Mouse (Mus musculus): ENCODE measurements around the gene Pdzd4. TPM values are rescaled to one million over a fixed set of nuclear protein-coding genes. Genes with fewer than 3 reads are reported as not detected.

Pdzd4 gene
- polyA plus RNA-seq, 1 experiment from 2014 or later, result 4.5 TPM

Other genes starting within 250 kb of the Pdzd4 start
- 1.0 and 1.8 TPM in 2 replicates for gene Dusp9, start 185.6 kb downstream of the Pdzd4 start, polyA plus RNA-seq (2015; fragmentation: Nextera tagmentation; extraction: Ambion mirVana)
- gene Pnck, start 164.9 kb downstream of the Pdzd4 start, polyA plus RNA-seq (2015; fragmentation: Nextera tagmentation; extraction: Ambion mirVana), result 156 and 187 TPM in 2 replicates
- 8.2 TPM in 2 replicates for gene Slc6a8, start 151.8 kb downstream of the Pdzd4 start, polyA plus RNA-seq (2015; fragmentation: Nextera tagmentation; extraction: Ambion mirVana)
- gene Bcap31, start 108.8 kb downstream of the Pdzd4 start, polyA plus RNA-seq (2015; fragmentation: Nextera tagmentation; extraction: Ambion mirVana), result 146 and 166 TPM in 2 replicates
- 13.6 and 15.5 TPM in 2 replicates for gene Abcd1, start 108.4 kb downstream of the Pdzd4 start, polyA plus RNA-seq (2015; fragmentation: Nextera tagmentation; extraction: Ambion mirVana)
- gene Plxnb3, start 67.9 kb downstream of the Pdzd4 start, polyA plus RNA-seq (2015; fragmentation: Nextera tagmentation; extraction: Ambion mirVana), result 0.70 and 0.92 TPM in 2 replicates
- gene Srpk3, start 50.6 kb downstream of the Pdzd4 start, polyA plus RNA-seq (2015; fragmentation: Nextera tagmentation; extraction: Ambion mirVana), result 3.6 and 4.8 TPM in 2 replicates
- gene Idh3g, start 38.1 kb downstream of the Pdzd4 start, polyA plus RNA-seq (2015; fragmentation: Nextera tagmentation; extraction: Ambion mirVana), result 276 TPM in 2 replicates
- 158 and 163 TPM in 2 replicates for gene Ssr4, start 37.9 kb downstream of the Pdzd4 start, polyA plus RNA-seq (2015; fragmentation: Nextera tagmentation; extraction: Ambion mirVana)
- gene Avpr2, start 67.1 kb upstream of the Pdzd4 start, polyA plus RNA-seq (2015; fragmentation: Nextera tagmentation; extraction: Ambion mirVana), result 0.05 and 0.20 TPM in 2 replicates
- 86.3 and 95.4 TPM in 2 replicates for gene L1cam, start 71.1 kb upstream of the Pdzd4 start, polyA plus RNA-seq (2015; fragmentation: Nextera tagmentation; extraction: Ambion mirVana)
- gene Arhgap4, start 96.9 kb upstream of the Pdzd4 start, polyA plus RNA-seq (2015; fragmentation: Nextera tagmentation; extraction: Ambion mirVana), result 3.9 and 6.3 TPM in 2 replicates
- gene Naa10, start 97.0 kb upstream of the Pdzd4 start, polyA plus RNA-seq (2015; fragmentation: Nextera tagmentation; extraction: Ambion mirVana), result 110 and 123 TPM in 2 replicates
- gene Renbp, start 105.9 kb upstream of the Pdzd4 start, polyA plus RNA-seq (2015; fragmentation: Nextera tagmentation; extraction: Ambion mirVana), result 10.4 and 24.7 TPM in 2 replicates
- 40.4 and 41.4 TPM in 2 replicates for gene Hcfc1, start 141.4 kb upstream of the Pdzd4 start, polyA plus RNA-seq (2015; fragmentation: Nextera tagmentation; extraction: Ambion mirVana)
- 42.3 and 51.5 TPM in 2 replicates for gene Irak1, start 198.9 kb upstream of the Pdzd4 start, polyA plus RNA-seq (2015; fragmentation: Nextera tagmentation; extraction: Ambion mirVana)